In the genomic region with DNA sequence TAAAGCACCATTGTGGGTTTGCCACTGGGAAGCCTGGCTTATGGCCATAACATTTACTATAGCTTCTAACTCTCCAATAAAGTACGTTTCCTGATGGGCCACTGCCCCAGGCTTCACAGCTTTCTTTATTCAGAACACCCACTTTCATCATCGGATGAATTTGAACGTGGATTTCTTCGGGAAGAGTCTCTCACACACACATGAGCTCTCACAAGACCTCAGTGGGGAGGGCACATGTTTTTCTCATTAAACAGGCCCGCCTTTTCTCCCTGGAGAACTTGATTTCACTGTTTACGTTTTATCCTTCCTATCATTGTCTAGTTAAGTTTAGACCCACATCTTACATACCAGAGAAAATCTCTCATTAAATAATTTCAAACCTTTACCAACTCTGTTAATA, we compare ENCODE assay signal across 11 mouse cellular contexts. TPM values are rescaled to one million over a fixed set of nuclear protein-coding genes. Genes with fewer than 3 reads are reported as not detected.
DNase-seq lines count a peak whose midpoint lies in the region; ATAC-seq and TF ChIP-seq lines count a peak whose summit lies in the region.
"Had no signal": no experiment of that assay in that cellular context is flagged by ENCODE, and none has a peak within 500 bp of the region (broad histone marks: within the 10 kb centered on the region; RNA-seq: fewer than 3 reads in every experiment).

No protein-coding gene starts in this region.

- no peak for ATAC-seq in lung, embryonic 14.5 days (ENCODE audit: insufficient read depth)
- ATAC-seq in embryonic facial prominence, embryonic 13.5 days (ENCODE audit: insufficient number of reproducible peaks, insufficient read depth, low FRiP score, low TSS enrichment, low read depth), result no peak
- no peak for ATAC-seq in neural tube, embryonic 15.5 days (ENCODE audit: low FRiP score)
- ATAC-seq in forebrain, postnatal 0 days, result no peak

- TF ChIP-seq CTCF in lung, embryonic 14.5 days (IDR thresholded peaks at IDR 0.05; ENCODE audit: low read depth), result no peak
- no peak for TF ChIP-seq CTCF in forebrain, postnatal 0 days (IDR thresholded peaks at IDR 0.05; ENCODE audit: low read depth)

- no peaks in the 10 kb centered on the region for H3K9me3 ChIP-seq in lung, embryonic 14.5 days (ENCODE audit: low read depth, low read length)
- no peaks in the 10 kb centered on the region for H3K9me3 ChIP-seq in embryonic facial prominence, embryonic 13.5 days
- H3K9me3 ChIP-seq in neural tube, embryonic 15.5 days (replicated peaks), result no peaks in the 10 kb centered on the region
- H3K9me3 ChIP-seq in forebrain, postnatal 0 days (ENCODE audit: low read length), result no peaks in the 10 kb centered on the region
- H3K9me3 ChIP-seq: hindbrain, embryonic 15.5 days had no signal

- no peak overlapping the region; the same call in 1 of the 2 replicates for H3K27ac ChIP-seq in lung, embryonic 14.5 days (ENCODE audit: low read depth)
- H3K27ac ChIP-seq in embryonic facial prominence, embryonic 13.5 days, result no peak overlapping the region
- H3K27ac ChIP-seq in neural tube, embryonic 15.5 days (replicated peaks), result no peak overlapping the region
- no peak overlapping the region for H3K27ac ChIP-seq in forebrain, postnatal 0 days (ENCODE audit: low read depth, low read length)
- H3K27ac ChIP-seq: hindbrain, embryonic 15.5 days had no signal

- 38% methylated on average over 6 of the region's 6 CpGs for WGBS in lung, embryonic 14.5 days
- 23% methylated on average over 6 of the region's 6 CpGs for WGBS in embryonic facial prominence, embryonic 13.5 days
- 43% methylated on average over 6 of the region's 6 CpGs for WGBS in neural tube, embryonic 15.5 days
- 54% methylated on average over 6 of the region's 6 CpGs for WGBS in forebrain, postnatal 0 days

- no peak overlapping the region for H3K4me2 ChIP-seq in lung, embryonic 14.5 days
- peak overlapping the region; percentile 11; the same call in 1 of the 2 replicates for H3K4me2 ChIP-seq in embryonic facial prominence, embryonic 13.5 days
- peak overlapping the region; percentile 10; the same call in 1 of the 2 replicates for H3K4me2 ChIP-seq in neural tube, embryonic 15.5 days
- H3K4me2 ChIP-seq in forebrain, postnatal 0 days (ENCODE audit: low read depth), result no peak overlapping the region

- no peak overlapping the region for H3K9ac ChIP-seq in lung, embryonic 14.5 days
- no peak overlapping the region for H3K9ac ChIP-seq in embryonic facial prominence, embryonic 13.5 days
- no peak overlapping the region for H3K9ac ChIP-seq in neural tube, embryonic 15.5 days (replicated peaks)
- no peak overlapping the region for H3K9ac ChIP-seq in forebrain, postnatal 0 days
- H3K9ac ChIP-seq: hindbrain, embryonic 15.5 days had no signal

- intact Hi-C loops in heart, postnatal 14 days (cut with DNase I), result no loop called here

- peak; percentile 93 for DNase-seq in heart, adult 11 months
- DNase-seq in heart, postnatal 14 days, result no peak
- DNase-seq in lung, embryonic 14.5 days, result peak; percentile 35
- DNase-seq in lung, postnatal 36 days, result no peak
- DNase-seq in forebrain, postnatal 0 days, result no peak
- no peak for DNase-seq in kidney, postnatal 10 days
- DNase-seq: cerebellum, postnatal 10 days; thymus, postnatal 14 days had no signal

- no peak overlapping the region for H3K4me3 ChIP-seq in lung, embryonic 14.5 days (ENCODE audit: low read depth, low read length)
- H3K4me3 ChIP-seq in embryonic facial prominence, embryonic 13.5 days, result no peak overlapping the region
- no peak overlapping the region for H3K4me3 ChIP-seq in neural tube, embryonic 15.5 days (replicated peaks)
- H3K4me3 ChIP-seq in forebrain, postnatal 0 days (ENCODE audit: low read depth, low read length), result no peak overlapping the region
- H3K4me3 ChIP-seq: hindbrain, embryonic 15.5 days had no signal

- no peaks in the 10 kb centered on the region for H3K27me3 ChIP-seq in lung, embryonic 14.5 days (ENCODE audit: insufficient read depth, low read length)
- no peaks in the 10 kb centered on the region for H3K27me3 ChIP-seq in embryonic facial prominence, embryonic 13.5 days
- H3K27me3 ChIP-seq in neural tube, embryonic 15.5 days (replicated peaks), result no peaks in the 10 kb centered on the region
- H3K27me3 ChIP-seq in forebrain, postnatal 0 days (ENCODE audit: insufficient read depth, low read length), result no peaks in the 10 kb centered on the region
- H3K27me3 ChIP-seq: hindbrain, embryonic 15.5 days had no signal

- H3K4me1 ChIP-seq in lung, embryonic 14.5 days (ENCODE audit: insufficient read depth), result peaks cover 10% of the 10 kb centered on the region; the same call in 1 of the 2 replicates
- peaks cover 43% of the 10 kb centered on the region for H3K4me1 ChIP-seq in embryonic facial prominence, embryonic 13.5 days
- peaks cover 71% of the 10 kb centered on the region for H3K4me1 ChIP-seq in neural tube, embryonic 15.5 days
- H3K4me1 ChIP-seq in forebrain, postnatal 0 days (ENCODE audit: insufficient read depth), result peaks cover 22% of the 10 kb centered on the region; the same call in 1 of the 2 replicates

- H3K36me3 ChIP-seq in lung, embryonic 14.5 days (ENCODE audit: insufficient read depth), result peaks cover 26% of the 10 kb centered on the region; the same call in 1 of the 2 replicates
- H3K36me3 ChIP-seq in embryonic facial prominence, embryonic 13.5 days, result peaks cover 15% of the 10 kb centered on the region; the same call in 1 of the 2 replicates
- H3K36me3 ChIP-seq in neural tube, embryonic 15.5 days, result no peaks in the 10 kb centered on the region
- peaks cover 4% of the 10 kb centered on the region; the same call in 1 of the 2 replicates for H3K36me3 ChIP-seq in forebrain, postnatal 0 days (ENCODE audit: insufficient read depth)
- H3K36me3 ChIP-seq: hindbrain, embryonic 15.5 days had no signal

RNA-seq across cellular contexts. Expression of gene Rgmb, which starts 10.7 kb away (rescaled TPM):
- 10 to 100 TPM; 26.4 to 28.8 TPM for total RNA-seq in heart, postnatal 14 days (2021)
- 17.6 and 18.9 TPM in 2 replicates for polyA plus RNA-seq in lung, embryonic 14.5 days (2014; fragmentation: Nextera tagmentation; extraction: Ambion mirVana)
- polyA plus RNA-seq in embryonic facial prominence, embryonic 13.5 days (2015; fragmentation: Nextera tagmentation; extraction: Ambion mirVana), result 14.3 and 18.8 TPM in 2 replicates
- 43.3 and 53.7 TPM in 2 replicates for polyA plus RNA-seq in neural tube, embryonic 15.5 days (2015; fragmentation: Nextera tagmentation; extraction: Ambion mirVana)
- 64.7 and 81.4 TPM in 2 replicates for total RNA-seq in forebrain, postnatal 0 days (2014; rRNA removed)
- 40.6 and 48.1 TPM in 2 replicates for polyA plus RNA-seq in forebrain, postnatal 0 days (2015; fragmentation: Nextera tagmentation; extraction: Ambion mirVana)

Comparison
In these comparisons a context has a peak if more than half of its experiments do, and no peak if none do; other contexts are left out.
1. DNase-seq: peak in heart, adult 11 months (single experiment) and lung, embryonic 14.5 days (single experiment); none in heart, postnatal 14 days (0 of 2), lung, postnatal 36 days (single experiment), forebrain, postnatal 0 days (single experiment) and kidney, postnatal 10 days (single experiment).
2. H3K4me2 ChIP-seq: peak in embryonic facial prominence, embryonic 13.5 days (single experiment) and neural tube, embryonic 15.5 days (single experiment); none in lung, embryonic 14.5 days (single experiment) and forebrain, postnatal 0 days (single experiment).